Mouse (Mus musculus) heart, adult 8-10 months (tissue): ENCODE measurements around the gene Msi2. TPM values are rescaled to one million over a fixed set of nuclear protein-coding genes. Genes with fewer than 3 reads are reported as not detected.

Experiments used
- DNase-seq: peaks from one replicate; pipeline ENCODE4 v3.0.0; 2022; ENCODE audit warnings: low spot score
- total RNA-seq, 4 experiments: library from RNA; stranded (reverse); gene quantifications; 2 replicates each; pipeline ENCODE4 v1.2.4; 2022

The Msi2 gene
- total RNA-seq, 4 experiments from 2014 or later = 206 to 216 (median 210) TPM

- DNase-seq = no peak
Observed at GRCm38 (mm10) chr11:88515736-88516583, 202.4 kb downstream of the Msi2 start.

- no peak for DNase-seq
Observed at GRCm38 (mm10) chr11:88515267-88515666, 203.0 kb downstream of the Msi2 start.

GRCm38 (mm10) chr11:88514151-88514926 lies 204.0 kb downstream of the Msi2 start:
- DNase-seq = no peak

- DNase-seq = no peak
Observed at GRCm38 (mm10) chr11:88512580-88512979, 205.7 kb downstream of the Msi2 start.

- DNase-seq = no peak
Observed at GRCm38 (mm10) chr11:88510282-88510850, 207.9 kb downstream of the Msi2 start.

- no peak for DNase-seq
Observed at GRCm38 (mm10) chr11:88509464-88509863, 208.8 kb downstream of the Msi2 start.

- no peak for DNase-seq
Observed at GRCm38 (mm10) chr11:88508133-88508532, 210.2 kb downstream of the Msi2 start.

GRCm38 (mm10) chr11:88506544-88507419 lies 211.5 kb downstream of the Msi2 start:
- no peak for DNase-seq

GRCm38 (mm10) chr11:88506109-88506508 lies 212.2 kb downstream of the Msi2 start:
- no peak for DNase-seq

GRCm38 (mm10) chr11:88502566-88502965 lies 215.7 kb downstream of the Msi2 start:
- no peak for DNase-seq

- DNase-seq = no peak
Observed at GRCm38 (mm10) chr11:88498491-88498890, 219.8 kb downstream of the Msi2 start.

GRCm38 (mm10) chr11:88496460-88496859 lies 221.9 kb downstream of the Msi2 start:
- DNase-seq = no peak

- DNase-seq = no peak
Observed at GRCm38 (mm10) chr11:88495759-88496158, 222.6 kb downstream of the Msi2 start.

GRCm38 (mm10) chr11:88495018-88495417 lies 223.3 kb downstream of the Msi2 start:
- DNase-seq = no peak

- DNase-seq = no peak
Observed at GRCm38 (mm10) chr11:88493795-88494559, 224.3 kb downstream of the Msi2 start.

- no peak for DNase-seq
Observed at GRCm38 (mm10) chr11:88492585-88492984, 225.7 kb downstream of the Msi2 start.

GRCm38 (mm10) chr11:88489985-88490384 lies 228.3 kb downstream of the Msi2 start:
- no peak for DNase-seq

- DNase-seq = peak; percentile 54
Observed at GRCm38 (mm10) chr11:88488941-88489724, 229.2 kb downstream of the Msi2 start.

- DNase-seq = no peak
Observed at GRCm38 (mm10) chr11:88488175-88488940, 230.0 kb downstream of the Msi2 start.
